Mouse (Mus musculus) brain, embryonic 14.5 days (tissue): ENCODE data around the gene Sccpdh.

Experiments
- CTCF ChIP-seq: fragments of 200-500 bp; IDR thresholded peaks from 2 replicates; pipeline ENCODE4 v1.5.1; 2012; ENCODE audit warnings: inconsistent platforms, mild to moderate bottlenecking, moderate library complexity, borderline replicate concordance; ENCODE audit not compliant: insufficient read depth, insufficient read length; ENCODE audit errors: extremely low read depth
- POLR2A ChIP-seq: fragments of 200-500 bp; IDR thresholded peaks from 2 replicates; pipeline ENCODE4 v1.6.1; 2012; ENCODE audit warnings: mild to moderate bottlenecking, inconsistent platforms, borderline replicate concordance; ENCODE audit not compliant: poor library complexity, insufficient read depth, insufficient read length, severe bottlenecking; ENCODE audit errors: extremely low read depth

GRCm38 (mm10) chr1:179688415-179688814 lies 20.4 kb downstream of the Sccpdh start:
- TF ChIP-seq CTCF (no peak), POLR2A (no peak)
